Mouse (Mus musculus) thymus, adult 2 months (tissue): ENCODE measurements around the gene 1700029F12Rik. TPM values are rescaled to one million over a fixed set of nuclear protein-coding genes. Genes with fewer than 3 reads are reported as not detected.

Source experiments
- DNase-seq: peaks from one replicate; pipeline ENCODE4 v3.0.0; 2021
- H3K27ac ChIP-seq: fragments of 200-500 bp; 2 replicates; pipeline ENCODE4 v1.5.1; 2012; ENCODE audit warnings: low read length, control low read depth; ENCODE audit not compliant: control insufficient read depth, insufficient read depth
- H3K27me3 ChIP-seq: fragments of 200-500 bp; 2 replicates; pipeline ENCODE4 v1.6.1; 2012; ENCODE audit warnings: mild to moderate bottlenecking, low read length, moderate library complexity, mixed read lengths; ENCODE audit not compliant: control insufficient read depth, insufficient read depth
- H3K36me3 ChIP-seq: fragments of 200-500 bp; 2 replicates; pipeline ENCODE4 v1.6.1; 2012; ENCODE audit warnings: mild to moderate bottlenecking, low read length, moderate library complexity; ENCODE audit not compliant: control insufficient read depth, insufficient read depth
- H3K4me1 ChIP-seq: fragments of 200-500 bp; replicated peaks from 2 replicates; pipeline ENCODE4 v1.6.1; 2012; ENCODE audit warnings: low read length; ENCODE audit not compliant: control insufficient read depth, insufficient read depth
- H3K4me3 ChIP-seq: fragments of 200-500 bp; 2 replicates; pipeline ENCODE4 v1.5.1; 2012; ENCODE audit warnings: mild to moderate bottlenecking, low read length, control low read depth, moderate library complexity; ENCODE audit not compliant: control insufficient read depth, insufficient read depth
- CTCF ChIP-seq: fragments of 200-500 bp; IDR thresholded peaks from 2 replicates; pipeline ENCODE4 v1.5.1; 2012; ENCODE audit warnings: mild to moderate bottlenecking, control low read depth, low read length, moderate library complexity, borderline replicate concordance; ENCODE audit not compliant: control insufficient read depth, poor library complexity, insufficient read depth; ENCODE audit errors: extremely low read depth
- POLR2A ChIP-seq: fragments of 200-500 bp; IDR thresholded peaks from 2 replicates; pipeline ENCODE4 v1.6.1; 2012; ENCODE audit warnings: mild to moderate bottlenecking, low read length, control low read depth, moderate library complexity; ENCODE audit not compliant: control insufficient read depth, poor library complexity, insufficient read depth; ENCODE audit errors: extremely low read depth
- WGBS: fragments of 180-500 bp; shearing (Covaris S2); methylation state at CpG from one replicate; pipeline ENCODE4 v1.1.7; 2018; 5-methylcytosine and 5-hydroxymethylcytosine counted together
- polyA plus RNA-seq: library from polyadenylated mRNA; depleted of rRNA; stranded (reverse); fragments of >200 nt; gene quantifications from 2 replicates; pipeline ENCODE4 v1.2.3, GENCODE M21; 2012

Gene 1700029F12Rik
- polyA plus RNA-seq, 1 experiment, result 4.1 TPM

- Histone ChIP-seq H3K4me1 (no peaks in the 10 kb centered on the region), H3K27me3 (no peaks in the 10 kb centered on the region), H3K36me3 (no peaks in the 10 kb centered on the region), H3K27ac (no peak overlapping the region), H3K4me3 (no peak overlapping the region)
- TF ChIP-seq CTCF, result no peak
- no peak for TF ChIP-seq POLR2A
- DNase-seq, result no peak
- WGBS, result 6% methylated on average over 2 of the region's 2 CpGs
These were observed 29.3 kb upstream of the 1700029F12Rik start for GRCm38 (mm10) chr13:97063431-97063830.

GRCm38 (mm10) chr13:97062151-97062550 lies 28.0 kb upstream of the 1700029F12Rik start:
- H3K27me3 ChIP-seq, result no peaks in the 10 kb centered on the region
- no peaks in the 10 kb centered on the region for H3K36me3 ChIP-seq
- H3K4me1 ChIP-seq, result no peaks in the 10 kb centered on the region
- no peak for DNase-seq
- no peak overlapping the region for H3K27ac ChIP-seq
- TF ChIP-seq POLR2A, result no peak
- TF ChIP-seq CTCF, result no peak
- H3K4me3 ChIP-seq, result no peak overlapping the region
- 94% methylated on average over 3 of the region's 3 CpGs for WGBS

- H3K36me3 ChIP-seq, result no peaks in the 10 kb centered on the region
- no peak for DNase-seq
- H3K4me3 ChIP-seq, result no peak overlapping the region
- no peaks in the 10 kb centered on the region for H3K4me1 ChIP-seq
- TF ChIP-seq POLR2A, result no peak
- TF ChIP-seq CTCF, result no peak
- 93% methylated on average over 5 of the region's 8 CpGs for WGBS
- no peak overlapping the region for H3K27ac ChIP-seq
- H3K27me3 ChIP-seq, result no peaks in the 10 kb centered on the region
These were observed 26.2 kb upstream of the 1700029F12Rik start for GRCm38 (mm10) chr13:97060331-97060730.

- Histone ChIP-seq H3K4me3 (no peak overlapping the region), H3K36me3 (no peaks in the 10 kb centered on the region), H3K27me3 (no peaks in the 10 kb centered on the region), H3K4me1 (no peaks in the 10 kb centered on the region), H3K27ac (no peak overlapping the region)
- WGBS, result 97% methylated on average over 6 of the region's 6 CpGs
- no peak for DNase-seq
- TF ChIP-seq POLR2A (no peak), CTCF (no peak)
These were observed 25.6 kb upstream of the 1700029F12Rik start for GRCm38 (mm10) chr13:97059746-97060145.

- H3K4me3 ChIP-seq, result no peak overlapping the region
- DNase-seq, result no peak
- no peaks in the 10 kb centered on the region for H3K4me1 ChIP-seq
- TF ChIP-seq POLR2A, result no peak
- no peak for TF ChIP-seq CTCF
- H3K27me3 ChIP-seq, result no peaks in the 10 kb centered on the region
- no peak overlapping the region for H3K27ac ChIP-seq
- no peaks in the 10 kb centered on the region for H3K36me3 ChIP-seq
- 85% methylated on average over 4 of the region's 4 CpGs for WGBS
These were observed 23.7 kb upstream of the 1700029F12Rik start for GRCm38 (mm10) chr13:97057817-97058216.

- H3K4me3 ChIP-seq, result no peak overlapping the region
- no peaks in the 10 kb centered on the region for H3K36me3 ChIP-seq
- WGBS, result 86% methylated on average over 8 of the region's 8 CpGs
- H3K27ac ChIP-seq, result no peak overlapping the region
- H3K4me1 ChIP-seq, result no peaks in the 10 kb centered on the region
- DNase-seq, result no peak
- no peaks in the 10 kb centered on the region for H3K27me3 ChIP-seq
- TF ChIP-seq POLR2A (no peak), CTCF (no peak)
These were observed 19.7 kb upstream of the 1700029F12Rik start for GRCm38 (mm10) chr13:97053844-97054243.

GRCm38 (mm10) chr13:97052667-97053066 lies 18.5 kb upstream of the 1700029F12Rik start:
- WGBS, result 27% methylated on average over 11 of the region's 11 CpGs

More at GRCm38 (mm10) chr13:97052667-97053066, 18.5 kb upstream of the 1700029F12Rik start:
- no peak for TF ChIP-seq CTCF
- TF ChIP-seq POLR2A, result no peak
- Histone ChIP-seq H3K27ac (no peak overlapping the region), H3K4me1 (no peaks in the 10 kb centered on the region), H3K4me3 (no peak overlapping the region), H3K27me3 (no peaks in the 10 kb centered on the region), H3K36me3 (no peaks in the 10 kb centered on the region)
- peak; percentile 43 for DNase-seq
